In genomic region chr1:34579782-34580356, GRCm38 (mm10) we compare ENCODE assay signal across 8 mouse cellular contexts. TPM values are rescaled to one million over a fixed set of nuclear protein-coding genes. Genes with fewer than 3 reads are reported as not detected.
DNase-seq lines count a peak whose midpoint lies in the region; ATAC-seq and TF ChIP-seq lines count a peak whose summit lies in the region.

No protein-coding gene starts in this region.

- DNase-seq in kidney, adult 18-20 months, result no peak
- DNase-seq in cerebellum, adult 2 months, result peak; percentile 71 to 77
- no peak for DNase-seq in midbrain, embryonic 10.5 days (ENCODE audit: low spot score)
- no peak for DNase-seq in urinary bladder, postnatal 10 days (ENCODE audit: low spot score)
- DNase-seq in urinary bladder, postnatal 4 days (ENCODE audit: low spot score in 2 of 2), result no peak
- DNase-seq in adrenal gland, postnatal 36 days, result no peak

- 1% methylated on average over 18 of the region's 18 CpGs for WGBS in kidney, embryonic 15.5 days
- WGBS in cerebellum, adult 2 months, result under 1% methylated on average over 18 of the region's 18 CpGs
- under 1% methylated on average over 18 of the region's 18 CpGs for WGBS in hindbrain, embryonic 15.5 days
- under 1% methylated on average over 18 of the region's 18 CpGs for WGBS in midbrain, embryonic 10.5 days

- peak overlapping the region; percentile 81 for H3K4me2 ChIP-seq in kidney, embryonic 15.5 days
- H3K4me2 ChIP-seq in hindbrain, embryonic 15.5 days, result peak overlapping the region; percentile 67

- TF ChIP-seq POLR2A in cerebellum, adult 2 months (IDR thresholded peaks at IDR 0.05; ENCODE audit: borderline replicate concordance, insufficient read depth, low read length), result no peak

- H3K4me1 ChIP-seq in kidney, embryonic 15.5 days, result peaks cover 14% of the 10 kb centered on the region
- peaks cover 20% of the 10 kb centered on the region for H3K4me1 ChIP-seq in cerebellum, adult 2 months (ENCODE audit: control insufficient read depth, insufficient read depth, low read length)
- H3K4me1 ChIP-seq in hindbrain, embryonic 15.5 days (replicated peaks), result peaks cover 53% of the 10 kb centered on the region
- H3K4me1 ChIP-seq in midbrain, embryonic 10.5 days, result peaks cover 18% of the 10 kb centered on the region

- no peaks in the 10 kb centered on the region for H3K36me3 ChIP-seq in kidney, embryonic 15.5 days
- H3K36me3 ChIP-seq in hindbrain, embryonic 15.5 days, result no peaks in the 10 kb centered on the region
- H3K36me3 ChIP-seq in midbrain, embryonic 10.5 days, result no peaks in the 10 kb centered on the region

- no peak overlapping the region for H3K9ac ChIP-seq in kidney, embryonic 15.5 days
- peak overlapping the region; percentile 88 for H3K9ac ChIP-seq in hindbrain, embryonic 15.5 days

- no peak overlapping the region for H3K27ac ChIP-seq in kidney, embryonic 15.5 days
- H3K27ac ChIP-seq in cerebellum, adult 2 months (ENCODE audit: insufficient read depth, low read length), result peak overlapping the region; percentile 99
- peak overlapping the region; percentile 92 for H3K27ac ChIP-seq in hindbrain, embryonic 15.5 days (replicated peaks)
- H3K27ac ChIP-seq in midbrain, embryonic 10.5 days (replicated peaks), result peak overlapping the region; percentile 70

- no peak; the same call in 1 of the 2 replicates for ATAC-seq in kidney, embryonic 15.5 days (replicated peaks; ENCODE audit: low FRiP score)
- ATAC-seq in hindbrain, embryonic 15.5 days (ENCODE audit: low FRiP score, low read depth), result peak; percentile 73; the same call in 1 of the 2 replicates

- peaks cover 40% of the 10 kb centered on the region for H3K27me3 ChIP-seq in kidney, embryonic 15.5 days
- no peaks in the 10 kb centered on the region for H3K27me3 ChIP-seq in cerebellum, adult 2 months (ENCODE audit: control insufficient read depth, insufficient read depth, low read length)
- H3K27me3 ChIP-seq in hindbrain, embryonic 15.5 days, result 0 out of 2 replicates have a peak, but pooled peaks cover 3% of the 10 kb centered on the region
- peaks cover 37% of the 10 kb centered on the region for H3K27me3 ChIP-seq in midbrain, embryonic 10.5 days (ENCODE audit: low read depth, poor library complexity, severe bottlenecking)

- H3K9me3 ChIP-seq in kidney, embryonic 15.5 days (replicated peaks), result no peaks in the 10 kb centered on the region
- no peaks in the 10 kb centered on the region for H3K9me3 ChIP-seq in hindbrain, embryonic 15.5 days
- no peaks in the 10 kb centered on the region for H3K9me3 ChIP-seq in midbrain, embryonic 10.5 days (replicated peaks)

- peak; percentile 42; the same call in 1 of the 2 replicates for TF ChIP-seq CTCF in cerebellum, adult 2 months (IDR thresholded peaks at IDR 0.05; ENCODE audit: borderline replicate concordance, insufficient read depth, low read depth, low read length)

- peak overlapping the region; percentile 43 for H3K4me3 ChIP-seq in kidney, embryonic 15.5 days (replicated peaks)
- H3K4me3 ChIP-seq in cerebellum, adult 2 months (replicated peaks; ENCODE audit: insufficient read depth, low read depth, low read length), result peak overlapping the region; percentile 97
- H3K4me3 ChIP-seq in hindbrain, embryonic 15.5 days, result peak overlapping the region; percentile 78
- H3K4me3 ChIP-seq in midbrain, embryonic 10.5 days, result peak overlapping the region; percentile 59

RNA-seq across cellular contexts. Expression of gene Amer3, which starts 0.4 kb away (rescaled TPM):
- polyA plus RNA-seq in kidney, embryonic 15.5 days (2015; fragmentation: Nextera tagmentation; extraction: Ambion mirVana), result 0.17 and 0.26 TPM in 2 replicates
- 27.4 and 30.5 TPM in 2 replicates for polyA plus RNA-seq in cerebellum, adult 2 months (2012; rRNA removed)
- polyA plus RNA-seq in hindbrain, embryonic 15.5 days (2015; fragmentation: Nextera tagmentation; extraction: Ambion mirVana), result 27.2 and 29.9 TPM in 2 replicates
- 1.3 and 3.4 TPM in 2 replicates for polyA plus RNA-seq in midbrain, embryonic 10.5 days (2016; fragmentation: Nextera tagmentation; extraction: Ambion mirVana)
- under 1 TPM; 0.46 to 0.50 TPM for total RNA-seq in adrenal gland, postnatal 36 days (2021)

RNA-seq across cellular contexts. Expression of gene Prss40, which starts 19.1 kb away (rescaled TPM):
- not detected in 2 replicates for polyA plus RNA-seq in kidney, embryonic 15.5 days (2015; fragmentation: Nextera tagmentation; extraction: Ambion mirVana)
- polyA plus RNA-seq in cerebellum, adult 2 months (2012; rRNA removed), result not detected in 2 replicates
- polyA plus RNA-seq in hindbrain, embryonic 15.5 days (2015; fragmentation: Nextera tagmentation; extraction: Ambion mirVana), result 0.21 TPM in 1 of 2 replicates, not detected in the other
- not detected in 2 replicates for polyA plus RNA-seq in midbrain, embryonic 10.5 days (2016; fragmentation: Nextera tagmentation; extraction: Ambion mirVana)
- total RNA-seq in adrenal gland, postnatal 36 days (2021), result not detected

RNA-seq across cellular contexts. Expression of gene Cfc1, which starts 44.4 kb away (rescaled TPM):
- polyA plus RNA-seq in kidney, embryonic 15.5 days (2015; fragmentation: Nextera tagmentation; extraction: Ambion mirVana), result not detected in 2 replicates
- 0.21 and 0.26 TPM in 2 replicates for polyA plus RNA-seq in cerebellum, adult 2 months (2012; rRNA removed)
- 0.14 and 0.45 TPM in 2 replicates for polyA plus RNA-seq in hindbrain, embryonic 15.5 days (2015; fragmentation: Nextera tagmentation; extraction: Ambion mirVana)
- not detected in 2 replicates for polyA plus RNA-seq in midbrain, embryonic 10.5 days (2016; fragmentation: Nextera tagmentation; extraction: Ambion mirVana)
- total RNA-seq in adrenal gland, postnatal 36 days (2021), result not detected

Comparison
In these comparisons a context has a peak if more than half of its experiments do, and no peak if none do; other contexts are left out.
1. H3K4me3 ChIP-seq: peak in every context shown above with its lines; median percentile 97 in cerebellum, adult 2 months; 78 in hindbrain, embryonic 15.5 days; 59 in midbrain, embryonic 10.5 days; 43 in kidney, embryonic 15.5 days.
2. DNase-seq: peak in cerebellum, adult 2 months (2 of 2); none in kidney, adult 18-20 months (single experiment), midbrain, embryonic 10.5 days (single experiment), urinary bladder, postnatal 10 days (single experiment), urinary bladder, postnatal 4 days (0 of 2) and adrenal gland, postnatal 36 days (0 of 2).